Mouse (Mus musculus) lung, postnatal 10 days (tissue): Measurements from ENCODE around the gene Gadd45b.

Experiments
- DNase-seq: peaks from one replicate; pipeline ENCODE4 v3.0.0; 2021

The Gadd45b gene

DNA sequence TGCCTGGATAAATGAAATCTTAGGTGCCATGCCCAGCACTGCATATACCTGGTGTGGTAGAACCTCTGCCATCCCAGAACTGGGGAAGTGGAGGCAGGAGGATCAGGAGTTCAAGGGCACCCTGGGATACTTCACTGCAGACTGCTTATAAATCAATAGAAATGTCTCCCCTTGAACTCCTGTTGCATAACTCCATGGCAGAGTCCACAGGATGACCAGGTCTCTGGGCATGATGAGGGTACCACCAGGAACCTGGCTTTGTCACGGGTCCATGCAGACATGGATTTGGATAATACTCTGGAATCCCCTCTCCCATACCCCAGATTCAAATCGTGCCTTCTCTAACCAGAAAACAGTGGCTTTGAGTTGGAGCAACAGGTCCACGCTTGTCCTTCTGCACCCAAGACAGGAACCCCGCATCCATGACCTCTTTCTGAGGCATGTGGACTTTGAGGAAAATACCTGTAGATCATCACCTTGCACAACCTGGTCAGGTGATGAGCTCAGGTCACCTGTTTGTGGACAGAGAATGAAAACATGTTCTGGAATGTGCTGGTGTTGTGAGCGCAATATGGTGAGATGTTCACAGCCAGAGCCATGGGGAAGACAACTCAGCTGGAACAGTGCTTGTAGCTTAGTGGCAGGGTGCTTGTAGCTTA lies 29.2 kb downstream of the Gadd45b start:
- no peak for DNase-seq

DNA sequence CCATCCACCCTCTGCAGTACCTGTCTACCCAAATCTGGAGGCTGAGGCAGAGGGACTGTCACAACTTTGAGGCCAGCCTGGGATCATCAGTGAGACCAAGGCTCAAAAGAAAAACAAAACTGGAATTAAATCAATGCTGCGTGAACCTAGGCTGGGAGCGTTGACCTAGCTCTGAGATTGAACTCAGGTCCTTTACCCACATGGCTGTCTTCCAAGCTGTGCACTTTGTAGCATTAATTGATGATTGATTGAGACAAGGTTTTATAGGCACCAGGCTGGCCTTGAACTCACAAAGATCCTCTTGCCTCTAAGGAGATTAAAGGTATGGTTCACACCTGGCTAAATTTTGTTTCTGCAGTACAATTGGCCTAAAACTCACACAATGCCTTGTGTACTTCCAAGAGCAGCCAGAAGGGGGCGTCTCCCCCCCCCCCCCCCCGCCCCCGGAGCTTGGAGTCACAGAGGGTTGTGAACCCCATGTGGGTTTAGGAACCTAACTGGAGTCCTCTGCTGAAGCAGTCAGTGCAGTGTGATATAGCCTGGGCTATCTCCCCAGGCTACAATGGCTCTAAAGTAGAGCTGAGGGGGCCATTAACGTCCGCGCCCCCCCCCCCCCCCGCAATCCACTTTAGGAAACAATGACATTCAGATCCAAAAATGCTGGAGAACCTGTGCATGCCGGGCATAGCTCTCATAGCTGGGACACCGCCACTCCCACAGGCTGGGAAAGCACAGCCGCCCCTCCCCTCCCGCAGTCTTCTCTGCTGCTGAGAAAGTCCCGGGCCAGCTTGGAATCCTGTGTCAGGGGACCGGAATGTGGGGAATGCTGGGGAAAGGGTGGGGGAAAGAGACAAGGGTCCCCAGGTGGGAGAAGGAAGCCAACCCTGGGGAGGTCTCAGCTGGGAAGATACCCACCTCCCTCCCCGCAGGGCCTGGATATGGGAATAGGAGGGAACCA lies 31.0 kb downstream of the Gadd45b start:
- peak; percentile 88 for DNase-seq

DNA sequence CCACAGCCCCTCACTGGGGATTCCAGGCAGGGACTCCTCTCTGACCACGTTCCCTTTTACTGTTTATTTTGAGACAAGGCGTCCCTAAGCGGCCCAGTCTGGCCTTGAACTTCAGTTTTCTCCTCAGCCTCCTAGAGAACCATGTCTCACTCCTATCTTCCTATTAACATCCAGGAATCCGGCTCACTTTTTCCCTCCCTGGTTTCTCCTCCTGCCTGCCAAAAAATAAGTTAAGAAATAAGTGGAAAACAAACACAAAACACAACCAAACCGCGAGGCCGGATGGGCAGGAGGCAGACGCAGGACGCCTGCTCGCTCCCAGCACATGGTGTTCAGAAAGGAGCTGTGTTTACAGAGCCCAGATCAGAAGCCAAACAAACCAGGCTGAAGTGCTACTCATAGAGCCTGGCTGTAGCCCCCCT lies 32.2 kb downstream of the Gadd45b start:
- peak; percentile 83 for DNase-seq

DNA sequence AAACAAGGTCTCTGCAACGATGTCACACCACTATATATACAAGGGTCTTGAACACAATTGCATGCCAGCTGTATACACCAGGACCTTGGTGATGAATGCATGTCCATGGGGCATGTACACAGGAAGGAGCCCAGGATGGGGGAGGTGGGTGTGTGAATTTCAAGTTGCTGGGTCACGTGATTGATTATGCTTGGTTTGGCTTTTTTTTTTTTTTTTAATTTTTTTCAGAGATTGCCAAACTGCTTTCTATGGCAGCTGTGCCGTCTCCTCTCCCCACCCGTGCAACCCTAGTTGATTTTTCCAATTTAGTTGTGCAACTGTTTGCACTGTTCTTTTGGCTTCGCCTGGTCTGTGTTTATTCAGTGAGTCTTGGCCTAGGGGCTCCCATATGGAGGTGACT lies 32.7 kb downstream of the Gadd45b start:
- DNase-seq, result peak; percentile 61

- peak; percentile 90 for DNase-seq
Measured at GRCm38 (mm10) chr10:80963031-80963975, 33.4 kb downstream of the Gadd45b start.

DNA sequence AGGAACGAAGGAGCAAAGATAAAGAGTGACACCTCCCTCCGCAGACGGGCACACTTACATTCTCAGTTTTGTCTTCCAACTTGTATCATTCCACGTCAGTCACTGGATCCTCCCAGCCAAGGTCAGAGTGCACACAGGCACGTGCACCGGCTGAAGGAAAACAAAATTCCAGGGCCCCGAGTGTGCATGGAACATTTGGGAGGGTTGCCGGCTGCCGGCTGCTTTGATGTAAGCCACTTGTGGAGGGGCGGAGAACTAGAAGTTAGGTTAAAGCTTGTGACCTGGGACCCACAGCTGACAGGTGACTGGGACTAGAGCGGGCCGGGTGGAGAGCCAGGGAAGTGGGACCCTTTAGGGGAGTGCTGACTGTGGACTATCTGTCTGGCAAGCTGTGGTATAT lies 36.4 kb downstream of the Gadd45b start:
- peak; percentile 62 for DNase-seq

DNA sequence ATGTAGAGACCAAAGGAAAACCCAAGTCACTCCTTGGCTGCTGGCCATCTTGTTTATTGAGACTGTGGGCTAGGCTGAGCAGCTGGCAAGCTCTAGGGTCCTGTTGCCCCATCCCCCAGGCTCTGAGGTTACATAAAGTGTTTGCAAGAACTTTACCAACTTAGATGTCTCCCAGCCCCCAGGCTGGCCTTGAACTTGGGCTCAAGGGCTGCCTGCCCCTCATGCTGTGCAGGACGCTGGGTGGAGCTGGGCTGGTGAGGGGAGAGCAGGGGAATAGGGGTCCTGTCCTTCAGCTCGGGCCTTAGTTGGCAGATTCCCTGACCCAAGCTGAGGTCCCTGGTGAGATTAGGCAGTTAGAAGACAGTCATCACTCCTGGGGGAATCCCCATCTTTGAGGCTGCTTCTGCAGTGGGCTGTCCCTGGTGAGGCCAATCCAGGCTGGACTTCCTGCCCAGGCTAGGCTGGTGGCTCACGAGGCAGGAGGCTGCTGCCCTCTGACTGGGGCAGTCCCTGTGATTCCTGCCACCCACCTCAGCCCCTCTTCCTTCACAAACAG lies 37.3 kb downstream of the Gadd45b start:
- DNase-seq, result peak; percentile 72

DNA sequence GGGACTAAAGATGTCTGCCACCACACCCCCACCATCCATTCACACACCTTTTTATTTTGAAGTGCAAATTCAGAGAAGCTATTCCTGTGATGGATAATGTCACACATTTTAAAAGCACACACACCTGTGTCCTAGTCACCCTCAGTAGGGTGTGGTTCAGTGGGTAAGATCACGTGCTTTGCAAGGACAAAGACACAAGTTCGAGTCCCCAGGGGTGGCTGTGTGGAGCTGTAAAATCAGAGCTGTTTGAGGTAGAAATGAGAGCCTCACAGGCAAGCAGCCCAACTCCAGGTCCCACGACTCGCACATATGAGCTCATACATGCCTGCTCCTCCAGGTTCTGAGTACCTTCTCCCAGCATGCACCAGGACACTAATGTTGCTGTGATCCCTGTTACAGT lies 38.2 kb downstream of the Gadd45b start:
- no peak for DNase-seq

- DNase-seq, result no peak
Measured at GRCm38 (mm10) chr10:80969298-80969697, 39.4 kb downstream of the Gadd45b start.

GRCm38 (mm10) chr10:80970159-80970558 lies 40.3 kb downstream of the Gadd45b start:
- DNase-seq, result no peak

- DNase-seq, result peak; percentile 63
Measured at GRCm38 (mm10) chr10:80971533-80971932, 41.7 kb downstream of the Gadd45b start.

DNA sequence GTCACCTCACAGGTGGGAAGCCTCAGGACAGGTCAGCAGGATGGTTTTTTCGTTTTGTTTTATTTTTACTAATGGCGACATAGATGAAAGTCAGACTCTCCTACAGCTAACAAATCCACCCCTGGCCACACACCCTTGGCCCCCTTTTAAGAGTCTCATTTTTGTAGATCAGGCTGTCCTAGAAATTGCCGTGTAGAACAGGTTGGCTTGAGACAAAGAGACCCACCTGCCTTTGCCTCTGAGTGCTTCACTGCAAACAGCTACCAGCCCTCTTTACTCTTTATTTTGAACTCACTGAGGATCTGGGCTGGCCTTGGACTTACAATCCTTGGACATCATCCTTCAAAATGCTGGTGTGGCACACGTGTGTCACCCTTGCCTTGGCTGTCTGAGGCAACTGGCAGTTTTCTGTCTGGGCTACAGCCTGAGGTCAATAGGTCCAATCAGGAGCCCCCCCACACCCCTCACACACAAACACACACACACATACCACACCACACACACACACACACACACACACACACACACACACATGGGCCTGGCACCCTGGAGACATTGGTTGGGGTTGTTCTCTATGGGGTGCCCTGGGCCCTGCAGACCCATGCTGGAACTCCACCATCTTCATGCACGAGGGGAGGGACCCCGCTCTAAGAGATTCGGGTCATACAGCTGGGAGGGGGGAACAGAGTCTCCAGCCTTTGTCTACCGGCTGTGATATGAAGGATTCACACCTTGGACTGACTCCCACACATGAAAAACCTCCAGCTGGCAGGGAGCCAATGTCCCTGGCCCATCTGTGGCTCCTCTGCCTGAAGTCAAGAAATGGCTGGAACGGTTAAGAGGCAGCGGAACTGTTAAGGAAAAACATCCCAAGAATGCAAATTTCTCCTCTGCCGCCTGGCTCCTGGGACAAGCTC lies 42.5 kb downstream of the Gadd45b start:
- DNase-seq, result peak; percentile 83

- DNase-seq, result peak; percentile 48
Measured at GRCm38 (mm10) chr10:80973722-80974121, 43.8 kb downstream of the Gadd45b start.

DNA sequence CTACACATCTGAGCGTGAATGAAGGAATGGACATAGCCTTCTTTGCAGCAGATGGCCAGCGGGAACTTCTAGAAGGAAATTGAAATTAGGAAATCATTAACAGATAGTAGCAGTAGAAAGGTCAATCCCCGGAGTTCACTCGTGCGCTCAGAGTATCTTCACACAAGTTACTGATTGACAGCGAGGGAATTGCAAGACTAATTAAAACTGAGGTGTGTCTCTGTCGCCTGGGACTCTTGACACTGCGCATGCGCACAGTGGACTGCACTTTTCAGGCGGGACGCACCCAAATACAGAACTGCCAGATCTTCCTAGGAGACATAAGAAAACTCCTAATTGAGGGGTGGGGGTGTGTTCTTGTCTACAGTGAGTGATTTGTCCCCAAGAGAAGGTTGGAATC lies 45.6 kb downstream of the Gadd45b start:
- no peak for DNase-seq

DNA sequence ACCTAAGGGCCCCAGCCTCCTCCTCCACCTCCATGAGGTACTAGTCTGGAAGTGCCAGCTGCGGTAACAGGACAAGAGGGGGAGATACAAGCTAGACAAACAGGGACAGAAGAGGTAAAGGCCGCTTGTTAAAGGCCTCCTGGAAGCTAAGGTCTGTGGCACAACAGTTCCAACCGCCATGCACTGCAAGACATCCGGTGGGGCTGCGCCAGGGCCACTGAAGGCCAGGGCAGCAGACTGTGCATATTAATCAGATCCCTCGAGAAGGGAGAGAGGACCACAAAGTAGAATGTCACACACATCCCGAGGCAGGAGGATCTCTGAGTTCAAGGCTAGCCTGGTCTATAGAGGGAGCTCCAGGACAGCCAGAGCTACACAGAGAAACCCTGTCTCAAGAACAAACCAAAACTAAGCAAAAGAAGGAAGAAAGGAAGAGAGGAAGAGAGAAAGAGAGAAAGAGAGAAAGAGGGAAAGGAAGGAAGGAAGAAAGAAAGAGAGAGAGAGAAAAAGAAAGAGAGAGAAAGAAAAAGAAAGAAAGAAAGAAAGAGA lies 51.8 kb downstream of the Gadd45b start:
- no peak for DNase-seq
